Mouse (Mus musculus) urinary bladder, postnatal 10 days (tissue): ENCODE results near the gene Vwde.

Experiments
- DNase-seq: peaks from one replicate; pipeline ENCODE4 v3.0.0; 2022; ENCODE audit warnings: low spot score

Gene Vwde

DNA sequence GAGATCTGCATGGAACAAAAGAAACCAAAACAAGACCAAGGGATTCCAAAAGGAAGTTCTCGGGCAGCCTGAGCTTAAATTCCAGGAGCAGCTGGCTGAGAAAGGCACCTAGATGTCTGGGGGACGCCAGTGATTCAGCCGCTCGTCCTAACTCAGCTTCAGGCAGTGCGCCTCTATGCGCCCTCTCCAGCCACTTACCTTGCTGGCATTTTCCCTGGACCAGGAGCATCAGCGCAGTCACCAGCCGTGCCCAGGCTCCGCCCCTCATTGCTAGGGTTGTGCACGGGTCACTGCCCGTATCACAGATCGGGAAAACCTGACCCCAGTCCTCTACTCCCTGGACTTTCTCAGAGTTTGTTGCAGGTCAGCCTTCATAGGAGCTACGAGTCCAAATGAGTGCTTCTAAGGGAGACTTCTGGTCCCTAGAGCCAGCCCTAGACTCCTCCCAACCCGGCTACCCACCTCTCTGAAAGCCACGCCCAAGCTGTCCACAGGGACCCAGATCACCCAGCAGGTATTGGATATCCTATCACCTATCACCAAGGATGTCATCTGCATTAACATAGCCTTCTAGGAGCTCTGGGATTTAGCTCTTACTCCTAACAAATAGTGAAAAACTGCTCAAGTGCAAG, at the start of gene Vwde:
Gene Vwde, minus strand, starts transcription at position 370 of the 632 bp plus-strand sequence.
- DNase-seq = no peak

DNA sequence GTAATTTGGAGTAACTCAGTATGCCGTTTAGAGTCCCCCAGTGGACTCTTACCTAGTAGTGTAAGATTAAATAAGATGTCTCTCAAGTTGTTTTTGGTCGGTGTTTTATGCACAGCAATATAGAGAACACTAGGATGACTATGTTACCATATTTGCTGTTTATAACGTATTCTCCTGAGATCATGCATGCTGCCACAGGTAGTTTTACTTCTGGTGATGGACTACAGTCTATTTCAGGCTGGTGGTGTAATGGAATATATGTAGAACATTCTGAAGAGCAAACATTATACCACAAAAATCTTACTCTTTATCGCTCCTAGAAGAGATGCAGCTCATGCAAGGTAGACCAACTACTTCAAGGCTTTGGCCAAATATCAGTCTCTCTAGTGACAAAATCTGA, 30.6 kb upstream of the Vwde start:
- DNase-seq = no peak

DNA sequence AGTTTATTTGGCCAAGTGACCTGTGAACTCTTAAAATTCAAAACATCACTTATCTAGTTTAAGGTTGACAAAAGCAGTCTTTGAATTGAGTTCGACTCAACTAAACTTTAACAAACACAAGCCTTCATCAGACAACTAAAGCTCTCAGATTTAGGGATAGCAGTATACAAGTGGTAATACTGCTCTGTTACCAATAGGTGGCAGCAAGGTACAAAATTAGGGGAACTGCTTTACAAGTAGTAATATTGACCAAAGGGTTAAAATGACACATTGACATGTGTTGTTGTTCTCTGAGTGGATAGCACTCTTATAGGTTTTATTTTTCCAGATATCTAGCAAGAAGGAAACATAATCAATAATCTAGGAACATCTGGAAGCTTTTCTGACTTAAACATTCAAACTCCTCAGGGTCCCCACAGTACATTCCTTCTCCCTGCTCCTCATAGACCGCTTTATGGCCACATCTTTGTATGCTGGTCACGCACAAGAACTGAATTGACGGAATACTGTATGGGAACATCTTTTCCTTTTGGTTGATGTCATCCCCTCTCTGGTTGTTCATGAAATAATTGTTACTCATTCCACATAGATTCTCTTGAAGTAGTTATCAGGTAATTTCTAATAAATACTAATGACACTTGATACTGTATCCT, 23.7 kb upstream of the Vwde start:
- no peak for DNase-seq

DNA sequence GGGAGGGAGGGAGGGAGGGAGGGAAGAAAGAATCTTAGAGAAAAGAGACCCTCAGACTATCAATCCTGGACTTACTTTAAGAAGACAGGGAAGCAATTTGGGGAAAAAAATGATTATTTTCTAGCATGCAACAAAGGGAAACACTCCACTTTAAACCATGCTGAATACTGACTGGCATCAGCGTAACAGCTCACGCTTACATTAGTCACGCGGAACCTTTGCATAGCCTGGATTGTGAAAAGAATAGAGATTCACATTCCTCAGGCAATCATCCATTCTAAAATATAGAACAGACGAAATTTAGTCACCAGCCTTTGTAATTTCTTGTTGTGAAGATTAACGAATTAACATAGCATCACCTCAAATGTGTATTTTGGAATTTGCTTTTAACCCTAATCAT, 18.6 kb downstream of the Vwde start:
- no peak for DNase-seq

DNA sequence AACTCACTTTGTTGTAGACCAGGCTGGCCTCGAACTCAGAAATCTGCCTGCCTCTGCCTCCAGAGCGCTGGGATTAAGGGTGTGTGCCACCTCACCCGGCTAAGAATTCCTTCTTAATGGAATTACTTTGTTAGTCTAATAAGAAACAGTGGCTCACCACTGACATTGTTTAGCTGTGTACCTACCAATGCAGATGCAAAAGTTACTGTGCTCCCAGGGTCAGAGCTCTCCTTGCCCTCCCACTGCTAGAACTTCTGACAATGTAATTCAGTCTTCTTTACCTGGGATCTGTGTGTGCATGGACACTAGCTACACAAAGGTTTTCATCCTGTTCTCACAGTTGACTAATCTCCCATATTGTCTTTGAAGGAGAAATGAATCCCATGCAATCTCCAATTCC, 27.3 kb downstream of the Vwde start:
- no peak for DNase-seq

DNA sequence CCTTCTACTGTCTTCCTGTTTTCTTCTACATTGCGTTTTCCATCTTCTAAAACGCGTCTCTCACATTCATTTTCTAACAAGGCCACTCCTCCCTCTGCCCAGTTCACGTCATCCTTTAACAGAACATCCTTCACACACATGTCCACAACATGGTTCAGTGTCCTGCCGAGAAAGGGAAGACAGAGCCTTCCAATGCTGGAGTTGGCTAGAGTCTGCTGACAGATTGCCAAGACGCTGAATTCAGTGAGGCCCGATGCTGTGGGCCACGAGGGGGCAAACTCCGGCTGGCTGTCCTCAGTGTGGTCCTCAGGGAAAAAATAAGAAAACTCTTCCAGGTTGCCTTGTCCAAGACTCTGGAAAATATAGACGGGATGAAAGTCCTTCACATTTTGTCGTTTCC, 37.9 kb downstream of the Vwde start:
- DNase-seq = no peak

DNA sequence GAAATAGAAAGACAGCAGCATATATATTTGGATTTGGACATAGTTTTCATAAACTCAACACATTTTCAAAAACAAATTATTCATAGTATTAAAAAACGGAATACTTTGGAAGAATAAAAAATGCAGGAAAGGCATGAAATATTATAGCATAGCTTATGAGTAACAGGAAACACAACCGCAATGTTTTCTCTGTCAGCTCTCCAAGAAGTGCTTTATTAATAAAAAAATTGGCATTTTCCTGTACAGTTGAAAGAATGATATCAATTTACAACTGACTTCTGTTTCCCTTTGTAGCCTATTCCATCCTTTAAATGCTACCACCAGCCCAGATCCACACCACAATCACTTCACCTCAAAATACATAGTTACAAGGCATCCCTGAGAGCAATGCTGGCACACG, 44.7 kb downstream of the Vwde start:
- DNase-seq = no peak

DNA sequence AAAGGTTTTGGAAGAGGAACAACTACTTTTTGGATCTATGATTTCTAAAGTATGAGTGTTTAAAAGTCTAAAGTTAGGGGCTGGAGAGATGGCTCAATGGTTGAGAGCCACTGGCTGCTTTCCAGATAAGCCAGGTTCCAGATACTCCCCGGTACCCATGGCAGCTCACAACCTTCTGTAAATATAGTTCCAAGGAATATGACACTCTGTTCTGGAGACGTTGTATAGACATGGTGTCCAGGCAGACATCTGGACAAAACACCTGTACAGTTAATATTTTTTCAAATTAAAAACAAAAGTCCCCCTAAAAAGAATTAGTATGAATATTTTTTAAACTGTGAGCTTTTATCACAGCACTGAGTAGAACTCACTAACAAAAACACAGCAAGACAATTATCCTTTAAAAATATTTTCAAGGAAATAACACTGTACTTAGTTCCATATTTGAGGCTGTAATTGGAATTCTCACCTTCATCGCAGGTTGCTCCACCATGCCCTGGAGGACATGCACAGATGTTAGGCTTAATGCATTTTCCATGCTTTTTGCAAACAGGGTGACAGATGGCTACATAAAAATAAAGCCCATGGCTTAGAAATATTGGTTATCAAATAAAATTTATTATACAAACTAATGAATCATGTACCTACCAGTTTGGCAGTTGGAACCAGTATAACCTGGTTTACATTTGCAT, 55.2 kb downstream of the Vwde start:
- DNase-seq = no peak

DNA sequence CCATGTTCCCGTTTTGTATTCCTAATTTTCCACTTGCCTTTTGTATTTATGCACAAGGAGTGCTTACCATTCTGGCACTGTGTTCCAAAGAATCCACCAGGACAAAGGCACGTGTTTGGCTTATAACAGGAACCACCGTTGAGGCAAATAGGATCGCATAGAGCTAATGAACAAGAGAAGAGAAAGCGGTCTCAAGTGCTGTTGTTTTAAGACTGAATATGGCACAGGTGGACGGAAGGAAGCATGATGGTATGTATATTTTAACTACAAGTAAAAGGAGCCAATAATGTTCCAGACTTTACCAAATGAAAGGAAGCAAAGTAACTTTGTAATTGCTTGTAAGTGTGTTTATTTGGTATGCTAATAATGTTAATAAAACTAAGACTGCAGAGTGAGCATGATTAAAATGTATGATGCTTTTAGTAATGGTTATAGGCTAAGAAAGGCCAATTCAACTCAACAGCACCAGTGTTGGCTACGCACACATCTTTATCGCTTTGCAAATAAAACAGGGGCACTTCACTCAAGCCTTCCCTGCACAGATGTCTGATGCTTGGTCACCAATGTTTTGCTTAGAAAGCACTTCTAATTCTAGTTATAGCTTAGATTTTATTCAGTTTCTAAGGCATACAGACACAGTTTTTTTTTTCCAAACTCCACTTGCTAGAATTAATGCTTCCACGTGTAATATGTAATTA, 58.4 kb downstream of the Vwde start:
- no peak for DNase-seq

DNA sequence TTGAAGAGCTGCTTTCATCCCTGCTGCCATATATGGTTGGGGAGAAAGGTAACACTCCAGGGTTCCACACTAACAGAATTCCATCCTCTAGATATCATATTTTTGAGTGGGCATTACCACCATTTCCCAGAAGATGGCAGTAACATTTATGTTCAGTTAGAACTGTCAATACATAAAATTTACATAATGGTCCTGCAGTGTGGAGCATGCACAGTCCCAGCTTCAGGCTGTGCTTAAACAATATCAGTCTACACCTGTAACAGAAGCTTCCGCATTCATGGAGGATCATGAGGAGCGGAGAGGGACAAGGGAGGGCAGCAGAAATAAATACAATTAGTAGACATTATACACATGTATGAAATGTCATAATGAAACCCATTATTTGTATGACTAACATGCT, 65.3 kb downstream of the Vwde start:
- no peak for DNase-seq

DNA sequence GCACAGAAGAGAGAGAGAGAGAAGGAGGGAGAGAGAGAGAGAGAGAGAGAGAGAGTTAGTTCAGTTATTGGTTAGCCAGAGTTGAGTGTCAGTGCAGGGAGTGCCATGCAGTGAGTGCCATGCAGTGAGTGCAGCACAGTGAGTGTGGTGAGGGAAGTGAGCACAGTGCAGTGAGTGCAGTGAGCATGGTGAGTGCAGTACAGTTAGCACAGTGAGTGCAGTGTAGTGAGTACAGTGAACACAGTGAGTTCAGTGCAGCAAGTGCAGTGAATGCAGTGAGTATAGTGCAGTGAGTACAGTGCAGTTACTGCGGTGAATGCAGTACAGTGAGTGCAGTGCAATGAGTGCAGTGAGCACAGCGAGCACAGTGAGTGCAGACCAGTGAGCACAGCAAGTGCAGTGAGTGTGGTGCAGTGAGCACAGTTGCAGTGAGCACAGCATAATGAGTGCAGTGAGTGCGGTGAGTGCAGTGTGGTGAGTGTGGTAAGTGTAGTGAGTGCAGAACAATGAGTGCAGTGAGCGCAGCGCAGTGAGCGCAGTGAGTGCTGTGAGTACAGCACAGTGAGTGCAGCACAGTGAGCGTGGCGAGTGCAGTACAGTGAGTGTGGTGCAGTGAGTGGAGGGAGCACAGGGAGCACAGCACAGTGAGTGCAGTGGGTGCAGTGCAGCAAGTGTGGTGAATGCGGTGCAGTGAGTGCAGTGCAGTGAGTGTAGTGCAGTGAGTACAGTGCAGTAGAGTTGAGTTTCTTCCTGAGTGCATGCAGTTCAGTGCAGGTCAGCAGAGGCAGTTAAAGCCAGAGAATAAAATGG, 70.7 kb downstream of the Vwde start:
- DNase-seq = no peak

DNA sequence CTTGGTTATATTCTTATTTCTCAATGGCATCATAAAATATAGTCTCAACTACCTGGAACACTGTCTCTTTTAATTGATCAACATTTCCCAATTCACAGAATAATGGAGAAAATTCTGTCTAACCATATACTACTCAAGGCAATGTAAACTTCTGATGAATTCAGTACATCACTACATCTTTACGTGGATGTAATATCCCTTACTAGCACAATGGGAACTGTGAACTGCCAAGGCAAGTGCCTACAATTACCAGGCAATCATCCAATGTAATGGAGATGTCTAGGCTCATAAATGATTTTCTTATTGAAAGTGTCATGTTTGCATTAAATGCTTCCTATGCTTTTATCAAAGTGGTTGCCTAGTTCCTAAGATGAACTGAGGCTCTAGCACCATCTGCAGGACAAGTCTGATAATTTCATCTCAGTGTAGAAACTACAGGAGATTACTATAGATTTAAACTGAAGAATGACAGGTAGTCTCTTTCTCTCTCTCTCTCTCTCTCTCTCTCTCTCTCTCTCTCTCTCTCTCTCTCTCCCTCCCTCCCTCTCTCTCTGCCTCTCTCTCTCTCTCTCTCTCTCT, 72.6 kb downstream of the Vwde start:
- DNase-seq = no peak

DNA sequence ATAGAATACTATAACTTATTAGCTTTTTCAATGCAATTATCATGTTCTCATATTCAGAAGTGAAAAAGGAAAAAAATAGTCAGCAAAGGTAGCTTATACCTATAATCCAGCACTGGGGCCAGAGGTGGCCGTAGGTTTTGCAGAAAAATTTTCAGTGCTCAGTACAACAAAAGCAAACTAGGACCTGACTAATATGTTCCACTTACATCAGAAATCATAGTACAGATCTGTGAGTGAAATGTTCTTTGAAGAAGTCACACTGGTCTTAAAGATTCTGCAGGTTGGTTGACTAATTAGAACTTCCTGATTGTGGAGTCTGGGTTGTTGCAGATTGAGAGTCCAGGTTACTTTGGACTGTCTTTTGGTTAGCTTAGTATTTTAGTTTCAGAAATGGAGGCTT, 87.5 kb downstream of the Vwde start:
- DNase-seq = no peak

DNA sequence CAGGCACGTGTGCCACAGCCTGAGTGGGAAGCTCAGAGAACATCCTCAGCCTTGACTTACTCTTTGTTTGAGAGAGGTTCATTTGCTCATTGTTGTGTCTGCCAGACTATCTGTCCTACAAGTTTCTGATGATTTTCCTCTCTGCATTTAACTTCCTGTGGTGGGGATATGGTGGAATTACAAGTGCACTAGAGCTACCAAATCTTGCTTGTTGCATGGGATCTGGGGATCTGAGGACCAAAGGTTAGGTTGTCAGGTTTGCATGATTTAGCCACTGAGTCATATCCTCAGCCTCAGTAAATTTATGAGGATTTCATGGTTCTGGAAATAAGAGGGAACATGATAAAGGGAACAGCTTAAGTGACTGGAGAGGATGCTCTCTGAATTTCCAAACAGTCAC, 116.1 kb downstream of the Vwde start:
- no peak for DNase-seq
